Mouse (Mus musculus) stomach, postnatal 0 days (tissue): ENCODE data around the gene Slc6a5.

Experiments
- CTCF ChIP-seq: IDR thresholded peaks from 2 replicates; pipeline ENCODE4 v1.5.1; 2016; ENCODE audit warnings: antibody characterized with exemption, low read depth, mild to moderate bottlenecking, moderate library complexity
- EP300 ChIP-seq: optimal IDR thresholded peaks from 2 replicates; pipeline ENCODE3; 2016; ENCODE audit warnings: antibody characterized with exemption

GRCm38 (mm10) chr7:49923376-49923775 lies 13.4 kb downstream of the Slc6a5 start:
- TF ChIP-seq CTCF (peak; percentile 98), EP300 (no peak)
